Mouse (Mus musculus) small intestine, adult 2 months (tissue): ENCODE data around the gene Rhbdl3. TPM values are rescaled to one million over a fixed set of nuclear protein-coding genes. Genes with fewer than 3 reads are reported as not detected.

Experiments
- H3K27ac ChIP-seq: fragments of 200-500 bp; 2 replicates; pipeline ENCODE4 v1.5.1; 2012; ENCODE audit warnings: low read depth, low read length, control low read depth, inconsistent platforms; ENCODE audit not compliant: insufficient read depth
- H3K27me3 ChIP-seq: fragments of 200-500 bp; 2 replicates; pipeline ENCODE4 v1.6.1; 2012; ENCODE audit warnings: mild to moderate bottlenecking, moderate library complexity, low read length, inconsistent platforms; ENCODE audit not compliant: control insufficient read depth, insufficient read depth
- H3K36me3 ChIP-seq: fragments of 200-500 bp; 2 replicates; pipeline ENCODE4 v1.6.1; 2012; ENCODE audit warnings: mild to moderate bottlenecking, low read length, control low read depth, inconsistent platforms; ENCODE audit not compliant: control insufficient read depth, insufficient read depth
- H3K4me1 ChIP-seq: fragments of 200-500 bp; 2 replicates; pipeline ENCODE4 v1.6.1; 2012; ENCODE audit warnings: low read length, inconsistent platforms, mixed read lengths; ENCODE audit not compliant: control insufficient read depth, insufficient read depth, insufficient read length
- H3K4me3 ChIP-seq: fragments of 200-500 bp; 2 replicates; pipeline ENCODE4 v1.5.1; 2012; ENCODE audit warnings: low read depth, mild to moderate bottlenecking, control low read depth, inconsistent platforms, low read length, moderate library complexity
- CTCF ChIP-seq: fragments of 200-500 bp; IDR thresholded peaks from 2 replicates; pipeline ENCODE4 v1.5.1; 2012; ENCODE audit warnings: low read depth, mild to moderate bottlenecking, control low read depth, inconsistent platforms, low read length, moderate library complexity, mixed read lengths; ENCODE audit not compliant: insufficient replicate concordance, insufficient read length; ENCODE audit errors: extremely low read depth
- POLR2A ChIP-seq: fragments of 200-500 bp; IDR thresholded peaks from 2 replicates; pipeline ENCODE4 v1.6.1; 2012; ENCODE audit warnings: low read depth, mild to moderate bottlenecking, control low read depth, inconsistent platforms, low read length, moderate library complexity
- WGBS: fragments of 180-500 bp; shearing (Covaris S2); methylation state at CpG from one replicate; pipeline ENCODE4 v1.1.7; 2018; 5-methylcytosine and 5-hydroxymethylcytosine counted together
- polyA plus RNA-seq: library from polyadenylated mRNA; depleted of rRNA; stranded (reverse); fragments of >200 nt; gene quantifications from 2 replicates; pipeline ENCODE4 v1.2.3, GENCODE M21; 2012; rRNA removed

Gene Rhbdl3
- 1.1 and 1.5 TPM in 2 replicates for polyA plus RNA-seq

- peaks cover 41% of the 10 kb centered on the region for H3K27me3 ChIP-seq
- H3K27ac ChIP-seq = no peak within 1 kb of the TSS
- 1% methylated on average over 65 of the region's 81 CpGs for WGBS
- TF ChIP-seq POLR2A (peak; percentile 47), CTCF (no peak)
- H3K36me3 ChIP-seq = no peaks in the 10 kb centered on the region
- peak within 1 kb of the TSS; percentile 82 for H3K4me3 ChIP-seq
- peaks cover 9% of the 10 kb centered on the region; the same call in 1 of the 2 replicates for H3K4me1 ChIP-seq
These were observed at the start of gene Rhbdl3 for GRCm38 (mm10) chr11:80300551-80301315. TSS of gene Rhbdl3 (plus strand) at chr11:80300912.

DNA sequence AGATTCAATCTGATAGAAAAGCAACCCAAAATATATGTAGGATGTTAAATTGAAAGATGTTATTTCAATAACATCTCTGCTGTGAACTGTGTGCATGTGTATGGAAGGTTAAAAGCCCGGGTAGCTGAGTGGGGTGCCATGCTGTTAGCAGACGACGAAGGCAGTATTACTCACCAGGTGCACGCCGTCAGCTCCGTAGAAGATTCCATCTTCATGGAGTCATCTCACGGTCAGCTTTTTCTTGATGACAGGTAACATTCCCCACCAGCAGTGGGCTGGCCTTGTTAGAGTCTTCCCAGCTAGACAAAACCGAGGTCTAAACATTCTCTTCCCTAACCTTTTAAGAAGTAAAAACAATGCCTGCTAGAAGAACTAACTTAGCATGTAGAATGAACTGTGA lies 36.6 kb upstream of the Rhbdl3 start:
- Histone ChIP-seq H3K36me3 (peaks cover 32% of the 10 kb centered on the region), H3K4me1 (no peaks in the 10 kb centered on the region), H3K27ac (no peak overlapping the region), H3K27me3 (no peaks in the 10 kb centered on the region), H3K4me3 (no peak overlapping the region)
- WGBS = 93% methylated on average over 8 of the region's 8 CpGs
- TF ChIP-seq CTCF (no peak), POLR2A (no peak)

GRCm38 (mm10) chr11:80271096-80271495 lies 29.6 kb upstream of the Rhbdl3 start:
- no peaks in the 10 kb centered on the region for H3K4me1 ChIP-seq
- H3K27ac ChIP-seq = no peak overlapping the region
- no peak overlapping the region for H3K4me3 ChIP-seq
- WGBS = 71% methylated on average over 5 of the region's 5 CpGs
- peaks cover 9% of the 10 kb centered on the region for H3K36me3 ChIP-seq
- no peak for TF ChIP-seq CTCF
- H3K27me3 ChIP-seq = no peaks in the 10 kb centered on the region

DNA sequence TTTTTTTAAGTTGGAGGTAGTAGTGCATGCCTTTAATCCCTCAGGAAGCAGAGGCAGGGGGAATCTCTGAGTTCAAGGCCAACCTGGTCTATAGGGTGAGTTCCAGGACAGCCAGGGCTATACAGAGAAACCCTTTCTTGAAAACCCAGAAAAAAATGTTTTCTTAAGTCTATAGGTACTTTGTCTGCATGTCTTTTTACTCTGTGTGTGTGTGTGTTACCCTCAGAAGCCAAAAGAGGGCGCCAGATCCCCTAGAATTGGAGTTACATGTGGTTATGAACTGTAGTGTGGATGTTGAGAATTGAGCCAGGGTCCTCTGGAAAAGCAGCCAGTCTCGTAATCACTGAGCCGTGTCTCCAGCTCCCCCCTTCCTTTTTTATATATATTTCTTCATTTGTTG lies 25.7 kb upstream of the Rhbdl3 start:
- no peak overlapping the region for H3K4me3 ChIP-seq
- TF ChIP-seq POLR2A = no peak
- no peak for TF ChIP-seq CTCF
- no peaks in the 10 kb centered on the region for H3K36me3 ChIP-seq
- WGBS = 61% methylated on average over 3 of the region's 3 CpGs
- no peaks in the 10 kb centered on the region for H3K4me1 ChIP-seq
- no peak overlapping the region for H3K27ac ChIP-seq
- H3K27me3 ChIP-seq = no peaks in the 10 kb centered on the region

DNA sequence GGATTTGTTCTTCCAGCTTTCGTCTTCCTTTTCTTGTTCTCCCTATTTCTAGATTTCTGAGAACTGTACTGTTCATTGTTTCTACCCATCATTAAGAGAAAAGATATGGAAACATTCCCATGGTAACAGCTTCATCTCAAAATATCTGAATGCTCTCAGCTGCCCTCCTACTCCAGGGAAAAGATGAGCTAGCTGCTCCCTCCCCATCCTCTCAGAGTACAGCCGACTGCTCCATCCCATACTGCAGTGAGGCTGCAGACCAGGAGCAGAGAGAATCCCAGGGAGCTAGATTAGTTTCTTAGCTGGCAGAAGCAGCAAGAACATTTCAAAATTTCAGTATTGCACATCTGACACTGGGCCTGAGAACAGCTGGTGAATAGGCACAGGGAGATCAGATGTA lies 22.7 kb upstream of the Rhbdl3 start:
- H3K4me3 ChIP-seq = no peak overlapping the region
- H3K36me3 ChIP-seq = no peaks in the 10 kb centered on the region
- H3K27me3 ChIP-seq = no peaks in the 10 kb centered on the region
- 67% methylated on average over 2 of the region's 2 CpGs for whole genome bisulfite sequencing
- no peak for TF ChIP-seq CTCF
- TF ChIP-seq POLR2A = no peak
- H3K4me1 ChIP-seq = no peaks in the 10 kb centered on the region
- H3K27ac ChIP-seq = no peak overlapping the region

- 74% methylated on average over 3 of the region's 3 CpGs for WGBS
- Histone ChIP-seq H3K4me1 (no peaks in the 10 kb centered on the region), H3K27me3 (peaks cover 3% of the 10 kb centered on the region; the same call in 1 of the 2 replicates), H3K27ac (no peak overlapping the region), H3K4me3 (no peak overlapping the region), H3K36me3 (no peaks in the 10 kb centered on the region)
- TF ChIP-seq CTCF = no peak
- TF ChIP-seq POLR2A = no peak
These were observed 16.9 kb upstream of the Rhbdl3 start for GRCm38 (mm10) chr11:80283786-80284185.

- Histone ChIP-seq H3K4me3 (no peak overlapping the region), H3K27ac (no peak overlapping the region), H3K36me3 (no peaks in the 10 kb centered on the region), H3K27me3 (peaks cover 3% of the 10 kb centered on the region; the same call in 1 of the 2 replicates), H3K4me1 (no peaks in the 10 kb centered on the region)
- 48% methylated on average over 6 of the region's 6 CpGs for WGBS
- no peak for TF ChIP-seq CTCF
- no peak for TF ChIP-seq POLR2A
These were observed 16.1 kb upstream of the Rhbdl3 start for GRCm38 (mm10) chr11:80284641-80285040.
